Mouse (Mus musculus) cortical plate, adult 2 months (tissue): ENCODE results near the gene Myo3b.

Experiments
- CTCF ChIP-seq: fragments of 200-500 bp; IDR thresholded peaks from 2 replicates; pipeline ENCODE4 v1.5.1; 2011; ENCODE audit warnings: mild to moderate bottlenecking, control low read depth, low read length; ENCODE audit not compliant: insufficient read depth; ENCODE audit errors: extremely low read depth
- POLR2A ChIP-seq: fragments of 200-500 bp; IDR thresholded peaks from 2 replicates; pipeline ENCODE4 v1.6.1; 2011; ENCODE audit warnings: mild to moderate bottlenecking, low read length, control low read depth; ENCODE audit not compliant: insufficient read depth; ENCODE audit errors: extremely low read depth

DNA sequence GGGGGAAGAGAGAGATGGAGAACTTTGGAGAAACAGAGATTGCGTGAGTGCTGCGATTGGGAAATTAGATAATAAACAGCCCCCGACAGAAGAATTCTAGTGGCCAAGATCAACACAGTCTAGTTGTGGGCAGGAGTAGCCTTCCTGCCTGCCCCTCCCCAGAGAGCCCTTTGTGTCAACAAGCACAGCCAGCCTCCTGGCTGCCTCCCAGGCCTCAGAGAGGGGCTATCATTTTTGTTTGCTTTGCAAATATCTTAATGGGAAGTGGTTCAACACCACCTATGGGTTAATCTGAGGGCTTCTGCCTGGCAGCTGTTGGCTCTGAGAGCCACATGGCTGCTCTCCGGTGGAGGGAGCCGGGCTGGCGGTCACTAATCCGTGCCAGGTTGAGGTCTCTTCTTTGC lies 298.3 kb downstream of the Myo3b start:
- TF ChIP-seq CTCF (no peak), POLR2A (no peak)
